Mouse (Mus musculus) embryonic facial prominence, embryonic 12.5 days (tissue): ENCODE results near the gene Gm12184. TPM values are rescaled to one million over a fixed set of nuclear protein-coding genes. Genes with fewer than 3 reads are reported as not detected.

Experiments used
- ATAC-seq: fragments of 200-750 bp; cut with Nextera tagmentation; 2 replicates; pipeline ENCODE4 v1.8.0; 2017; ENCODE audit not compliant: insufficient number of reproducible peaks, insufficient read depth, low FRiP score, low TSS enrichment
- H3K27ac ChIP-seq: fragments of 300-500 bp; sonication (generic); 2 replicates; pipeline ENCODE4 v1.5.1; 2016; ENCODE audit warnings: mild to moderate bottlenecking
- H3K27me3 ChIP-seq: fragments of 300-500 bp; sonication (generic); 2 replicates; pipeline ENCODE4 v1.6.1; 2016; ENCODE audit warnings: mild to moderate bottlenecking, moderate library complexity
- H3K36me3 ChIP-seq: fragments of 300-500 bp; sonication (generic); 2 replicates; pipeline ENCODE4 v1.6.1; 2016; ENCODE audit warnings: mild to moderate bottlenecking
- H3K4me1 ChIP-seq: fragments of 300-500 bp; sonication (generic); 2 replicates; pipeline ENCODE4 v1.6.1; 2016
- H3K4me2 ChIP-seq: fragments of 300-500 bp; sonication (generic); replicated peaks from 2 replicates; pipeline ENCODE4 v1.6.1; 2016; ENCODE audit warnings: mild to moderate bottlenecking, moderate library complexity
- H3K4me3 ChIP-seq: fragments of 300-500 bp; sonication (generic); 2 replicates; pipeline ENCODE4 v1.5.1; 2016; ENCODE audit warnings: mild to moderate bottlenecking
- H3K9ac ChIP-seq: fragments of 300-500 bp; sonication (generic); 2 replicates; pipeline ENCODE4 v1.6.1; 2016; ENCODE audit warnings: mild to moderate bottlenecking, moderate library complexity
- H3K9me3 ChIP-seq: fragments of 300-500 bp; sonication (generic); 2 replicates; pipeline ENCODE4 v1.6.1; 2016; ENCODE audit warnings: mild to moderate bottlenecking, moderate library complexity
- WGBS: fragments of 180-500 bp; shearing (Covaris S2); methylation state at CpG from one replicate; pipeline ENCODE4 v1.1.7; 2016; 5-methylcytosine and 5-hydroxymethylcytosine counted together
- polyA plus RNA-seq: library from polyadenylated mRNA; unstranded; fragments of >200 nt; fragmentation: Nextera tagmentation; extraction: Ambion mirVana; gene quantifications from 2 replicates; pipeline ENCODE4 v1.2.1, GENCODE M21; 2016

The Gm12184 gene
- polyA plus RNA-seq, 1 experiment from 2014 or later, result 6.9 TPM

- H3K9ac ChIP-seq, result no peak overlapping the region
- no peaks in the 10 kb centered on the region for H3K9me3 ChIP-seq
- H3K4me2 ChIP-seq, result no peak overlapping the region
- no peak overlapping the region for H3K4me3 ChIP-seq
- H3K4me1 ChIP-seq, result peaks cover 19% of the 10 kb centered on the region; the same call in 1 of the 2 replicates
- H3K36me3 ChIP-seq, result 0 out of 2 replicates have a peak, but pooled peaks cover 4% of the 10 kb centered on the region
- WGBS, result 74% methylated on average over 7 of the region's 7 CpGs
- ATAC-seq, result no peak
- H3K27ac ChIP-seq, result no peak overlapping the region
- H3K27me3 ChIP-seq, result peaks cover 11% of the 10 kb centered on the region
Observed at GRCm38 (mm10) chr11:48819614-48820307, 6.7 kb downstream of the Gm12184 start.

DNA sequence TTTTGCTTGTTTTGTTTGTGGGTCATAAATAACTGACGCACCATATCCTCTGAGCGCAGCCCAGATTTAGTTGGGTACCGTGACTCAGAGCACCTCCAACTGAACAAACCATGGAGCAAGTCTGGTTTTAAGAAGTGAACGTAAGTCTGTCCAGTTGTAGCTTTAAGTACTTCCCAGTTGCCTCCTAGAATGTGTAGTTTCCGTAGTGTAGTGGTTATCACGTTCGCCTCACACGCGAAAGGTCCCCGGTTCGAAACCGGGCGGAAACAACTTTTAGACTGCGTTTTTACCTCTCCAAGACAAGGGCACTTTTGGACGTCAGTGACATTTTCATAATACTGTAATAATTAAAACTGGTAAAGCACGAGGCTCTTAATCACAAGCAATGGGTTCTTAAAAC lies 8.1 kb downstream of the Gm12184 start:
- WGBS, result under 1% methylated on average over 16 of the region's 16 CpGs

DNA sequence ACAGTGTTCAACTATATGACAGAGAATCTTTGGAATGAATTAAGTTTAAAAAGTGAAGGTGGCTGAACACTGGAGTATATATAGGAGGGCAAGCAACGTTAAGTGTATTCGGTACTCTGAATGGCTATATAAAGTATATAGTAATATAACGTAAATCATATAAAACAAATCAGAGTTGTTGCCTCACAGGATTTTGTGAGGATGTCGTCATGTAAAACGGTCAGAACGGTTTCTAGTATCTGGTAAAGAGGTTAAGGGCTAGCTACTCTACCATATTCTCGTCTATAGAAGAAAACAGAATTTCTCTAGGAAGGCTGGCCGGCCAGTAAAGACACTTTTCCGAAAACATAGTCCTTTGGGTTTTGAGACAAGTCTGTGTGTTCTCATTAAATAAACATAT lies 8.7 kb downstream of the Gm12184 start:
- peak overlapping the region; percentile 89 for H3K4me2 ChIP-seq
- H3K4me1 ChIP-seq, result peaks cover 13% of the 10 kb centered on the region; the same call in 1 of the 2 replicates
- no peaks in the 10 kb centered on the region for H3K27me3 ChIP-seq
- H3K36me3 ChIP-seq, result peaks cover 4% of the 10 kb centered on the region; the same call in 1 of the 2 replicates
- ATAC-seq, result no peak
- peak overlapping the region; percentile 92 for H3K27ac ChIP-seq
- peak overlapping the region; percentile 86 for H3K4me3 ChIP-seq
- no peaks in the 10 kb centered on the region for H3K9me3 ChIP-seq
- 8% methylated on average over 9 of the region's 9 CpGs for WGBS
- peak overlapping the region; percentile 46; the same call in 1 of the 2 replicates for H3K9ac ChIP-seq

More for the DNA sequence above, 8.1 kb downstream of the Gm12184 start:
- Histone ChIP-seq H3K9me3 (no peaks in the 10 kb centered on the region), H3K4me1 (peaks cover 13% of the 10 kb centered on the region; the same call in 1 of the 2 replicates), H3K4me3 (peak overlapping the region; percentile 86), H3K27me3 (no peaks in the 10 kb centered on the region), H3K9ac (peak overlapping the region; percentile 46; the same call in 1 of the 2 replicates), H3K36me3 (0 out of 2 replicates have a peak, but pooled peaks cover 4% of the 10 kb centered on the region), H3K4me2 (peak overlapping the region; percentile 89), H3K27ac (no peak overlapping the region)
- no peak for ATAC-seq

DNA sequence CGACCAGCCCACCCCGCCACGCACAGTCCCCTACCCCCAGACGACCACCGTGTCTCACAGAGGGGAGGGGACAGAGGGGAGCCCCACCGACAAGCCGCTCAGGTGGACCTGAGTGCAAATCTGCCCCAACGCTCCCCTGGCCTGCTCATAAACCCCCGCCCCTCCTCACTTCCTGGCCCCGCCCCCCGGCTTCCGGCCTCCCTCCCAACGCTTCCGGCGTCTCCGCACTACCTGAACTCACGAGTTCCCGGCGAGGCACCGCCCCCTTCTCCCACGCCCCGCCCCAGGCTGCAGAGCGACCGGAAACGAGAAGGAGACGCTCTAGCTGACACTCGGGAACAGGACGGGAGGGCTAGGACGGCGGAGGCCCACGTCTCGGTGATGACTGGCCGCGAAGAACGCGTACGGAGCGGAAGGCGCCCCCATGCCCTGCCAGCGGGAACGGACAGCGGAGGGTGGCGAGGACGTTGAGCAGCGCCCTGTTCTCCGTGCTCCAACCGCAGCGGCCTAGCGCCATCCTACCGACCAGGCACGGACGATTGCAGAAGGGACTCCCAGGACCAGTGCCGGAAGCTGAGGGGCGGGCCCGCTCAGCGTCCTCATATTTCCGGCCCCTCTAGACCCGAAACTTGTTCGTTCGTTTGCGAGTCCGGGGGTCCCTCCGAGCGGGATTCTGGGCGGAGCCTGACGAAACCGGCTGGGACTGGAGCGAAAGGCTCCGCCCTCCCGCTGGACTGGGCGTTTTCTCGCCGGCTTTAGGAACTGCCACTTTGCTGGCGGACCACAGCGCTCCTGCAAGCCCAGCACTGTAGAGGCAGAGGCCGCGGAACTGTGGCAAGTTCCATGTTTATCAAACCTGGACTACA lies 9.4 kb downstream of the Gm12184 start, which contains the start of gene Trim41:
Gene Trim41, minus strand, starts transcription at position 554 of the 866 bp plus-strand sequence.
- ATAC-seq, result peak; percentile 96
- WGBS, result under 1% methylated on average over 77 of the region's 77 CpGs
- peak within 1 kb of the TSS; percentile 89 for H3K4me2 ChIP-seq
- H3K9me3 ChIP-seq, result no peaks in the 10 kb centered on the region
- H3K36me3 ChIP-seq, result peaks cover 11% of the 10 kb centered on the region
- H3K4me1 ChIP-seq, result peaks cover 13% of the 10 kb centered on the region; the same call in 1 of the 2 replicates
- no peaks in the 10 kb centered on the region for H3K27me3 ChIP-seq
- peak within 1 kb of the TSS; percentile 85 for H3K9ac ChIP-seq
- peak within 1 kb of the TSS; percentile 92 for H3K27ac ChIP-seq
- peak within 1 kb of the TSS; percentile 86 for H3K4me3 ChIP-seq

DNA sequence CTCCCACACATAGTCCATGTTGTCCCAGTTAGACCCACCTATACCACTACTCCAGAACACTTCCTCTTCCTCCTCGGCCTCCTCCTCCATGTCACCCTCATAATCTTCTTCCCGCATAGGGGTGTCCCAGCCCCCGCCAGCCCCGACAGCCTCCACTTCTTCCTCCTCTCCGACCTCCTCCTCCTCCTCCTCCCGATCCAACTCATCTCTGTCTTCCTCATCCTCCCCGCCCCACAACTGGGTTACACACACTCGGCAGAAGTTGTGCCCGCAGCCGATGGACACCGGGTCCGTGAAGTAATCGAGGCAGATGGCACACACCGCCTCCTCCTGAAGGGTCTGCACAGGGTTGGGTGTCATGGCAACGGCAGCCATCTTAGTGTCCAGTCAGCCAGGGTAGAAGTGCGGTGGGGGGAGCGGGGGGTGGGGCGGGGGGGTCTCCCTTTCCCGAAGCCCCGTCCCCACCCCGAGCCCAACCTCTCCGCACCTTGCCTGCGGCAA lies 10.1 kb downstream of the Gm12184 start:
- H3K4me1 ChIP-seq, result peaks cover 13% of the 10 kb centered on the region; the same call in 1 of the 2 replicates
- H3K4me2 ChIP-seq, result peak overlapping the region; percentile 89
- peak; percentile 35 for ATAC-seq
- peak overlapping the region; percentile 85 for H3K9ac ChIP-seq
- peaks cover 18% of the 10 kb centered on the region for H3K36me3 ChIP-seq
- no peaks in the 10 kb centered on the region for H3K9me3 ChIP-seq
- peak overlapping the region; percentile 92 for H3K27ac ChIP-seq
- H3K27me3 ChIP-seq, result no peaks in the 10 kb centered on the region
- H3K4me3 ChIP-seq, result peak overlapping the region; percentile 86
- 5% methylated on average over 16 of the region's 23 CpGs for WGBS

- peak overlapping the region; percentile 85 for H3K9ac ChIP-seq
- peaks cover 22% of the 10 kb centered on the region for H3K36me3 ChIP-seq
- peak overlapping the region; percentile 89 for H3K4me2 ChIP-seq
- H3K27me3 ChIP-seq, result no peaks in the 10 kb centered on the region
- H3K4me1 ChIP-seq, result peaks cover 13% of the 10 kb centered on the region; the same call in 1 of the 2 replicates
- no peak for ATAC-seq
- H3K4me3 ChIP-seq, result peak overlapping the region; percentile 86
- H3K9me3 ChIP-seq, result no peaks in the 10 kb centered on the region
- H3K27ac ChIP-seq, result no peak overlapping the region
- WGBS, result 78% methylated on average over 16 of the region's 16 CpGs
Observed at GRCm38 (mm10) chr11:48815851-48816250, 10.6 kb downstream of the Gm12184 start.

DNA sequence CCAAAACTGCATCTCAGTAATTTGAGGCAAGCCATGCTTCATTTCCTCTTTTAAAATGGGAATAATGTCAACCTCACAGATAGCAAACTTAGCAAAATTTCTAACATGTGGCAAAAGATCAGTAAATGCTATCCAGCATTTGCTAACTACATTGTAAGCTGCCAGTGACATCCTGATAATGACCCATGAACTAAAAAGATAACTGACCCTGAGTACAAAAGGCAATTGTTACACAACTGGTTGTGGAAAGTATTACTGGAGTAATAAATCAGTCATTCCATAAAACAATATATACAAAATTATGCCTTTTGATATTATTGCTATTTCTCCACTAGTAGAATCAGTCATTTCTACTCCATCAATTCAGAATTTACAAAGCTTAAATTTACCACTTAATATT lies 12.7 kb downstream of the Gm12184 start:
- Histone ChIP-seq H3K4me1 (peaks cover 13% of the 10 kb centered on the region; the same call in 1 of the 2 replicates), H3K36me3 (peaks cover 41% of the 10 kb centered on the region)

GRCm38 (mm10) chr11:48810142-48810541 lies 16.3 kb downstream of the Gm12184 start:
- H3K4me3 ChIP-seq, result no peak overlapping the region
- H3K36me3 ChIP-seq, result peaks cover 71% of the 10 kb centered on the region
- no peak overlapping the region for H3K4me2 ChIP-seq
- H3K4me1 ChIP-seq, result no peaks in the 10 kb centered on the region
- no peak overlapping the region for H3K9ac ChIP-seq
- no peak overlapping the region for H3K27ac ChIP-seq
- H3K9me3 ChIP-seq, result no peaks in the 10 kb centered on the region
- no peaks in the 10 kb centered on the region for H3K27me3 ChIP-seq
- 89% methylated on average over 2 of the region's 2 CpGs for WGBS
- ATAC-seq, result no peak

More for the DNA sequence above, 12.7 kb downstream of the Gm12184 start:
- no peak overlapping the region for H3K4me3 ChIP-seq
- H3K4me2 ChIP-seq, result no peak overlapping the region
- ATAC-seq, result no peak
- H3K27ac ChIP-seq, result no peak overlapping the region
- no peak overlapping the region for H3K9ac ChIP-seq
- H3K9me3 ChIP-seq, result no peaks in the 10 kb centered on the region
- no peaks in the 10 kb centered on the region for H3K27me3 ChIP-seq

- Histone ChIP-seq H3K4me2 (no peak overlapping the region), H3K9me3 (no peaks in the 10 kb centered on the region), H3K27me3 (no peaks in the 10 kb centered on the region), H3K9ac (no peak overlapping the region), H3K4me1 (no peaks in the 10 kb centered on the region), H3K4me3 (no peak overlapping the region), H3K27ac (no peak overlapping the region), H3K36me3 (peaks cover 79% of the 10 kb centered on the region)
- WGBS, result 59% methylated on average over 4 of the region's 4 CpGs
- ATAC-seq, result no peak
Observed at GRCm38 (mm10) chr11:48809434-48809830, 17.0 kb downstream of the Gm12184 start.

GRCm38 (mm10) chr11:48808737-48809433 lies 17.6 kb downstream of the Gm12184 start:
- no peak for ATAC-seq
- Histone ChIP-seq H3K9me3 (no peaks in the 10 kb centered on the region), H3K27me3 (no peaks in the 10 kb centered on the region), H3K4me1 (no peaks in the 10 kb centered on the region), H3K9ac (no peak overlapping the region), H3K27ac (no peak overlapping the region), H3K36me3 (peaks cover 84% of the 10 kb centered on the region), H3K4me3 (no peak overlapping the region), H3K4me2 (no peak overlapping the region)
- 75% methylated on average over 16 of the region's 16 CpGs for WGBS

DNA sequence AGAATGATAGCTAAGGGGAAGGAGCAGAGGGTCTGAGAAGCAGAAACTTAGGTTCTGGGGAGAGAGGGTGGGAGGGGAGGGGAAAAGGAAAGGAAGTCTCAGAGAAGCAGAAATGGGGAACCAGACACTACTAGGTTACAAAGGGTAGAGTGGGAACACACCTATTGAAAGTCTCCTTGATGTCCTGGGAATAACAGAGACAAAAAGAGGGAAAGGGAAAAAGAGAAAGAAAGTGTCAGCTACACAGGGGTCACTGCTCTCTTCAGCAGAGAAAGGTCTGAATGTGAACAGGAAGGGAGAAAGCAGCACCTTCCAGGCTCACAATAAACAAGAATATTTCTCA lies 18.2 kb downstream of the Gm12184 start:
- no peaks in the 10 kb centered on the region for H3K9me3 ChIP-seq
- H3K4me2 ChIP-seq, result no peak overlapping the region
- H3K4me3 ChIP-seq, result no peak overlapping the region
- no peak overlapping the region for H3K9ac ChIP-seq
- ATAC-seq, result no peak
- H3K27me3 ChIP-seq, result no peaks in the 10 kb centered on the region
- no peaks in the 10 kb centered on the region for H3K4me1 ChIP-seq
- H3K36me3 ChIP-seq, result peaks cover 90% of the 10 kb centered on the region
- H3K27ac ChIP-seq, result 0 out of 2 replicates have a peak overlapping the region, but pooled peaks have one; percentile 46
